Comparison of ENCODE assay signal across 8 mouse cellular contexts in the genomic region with DNA sequence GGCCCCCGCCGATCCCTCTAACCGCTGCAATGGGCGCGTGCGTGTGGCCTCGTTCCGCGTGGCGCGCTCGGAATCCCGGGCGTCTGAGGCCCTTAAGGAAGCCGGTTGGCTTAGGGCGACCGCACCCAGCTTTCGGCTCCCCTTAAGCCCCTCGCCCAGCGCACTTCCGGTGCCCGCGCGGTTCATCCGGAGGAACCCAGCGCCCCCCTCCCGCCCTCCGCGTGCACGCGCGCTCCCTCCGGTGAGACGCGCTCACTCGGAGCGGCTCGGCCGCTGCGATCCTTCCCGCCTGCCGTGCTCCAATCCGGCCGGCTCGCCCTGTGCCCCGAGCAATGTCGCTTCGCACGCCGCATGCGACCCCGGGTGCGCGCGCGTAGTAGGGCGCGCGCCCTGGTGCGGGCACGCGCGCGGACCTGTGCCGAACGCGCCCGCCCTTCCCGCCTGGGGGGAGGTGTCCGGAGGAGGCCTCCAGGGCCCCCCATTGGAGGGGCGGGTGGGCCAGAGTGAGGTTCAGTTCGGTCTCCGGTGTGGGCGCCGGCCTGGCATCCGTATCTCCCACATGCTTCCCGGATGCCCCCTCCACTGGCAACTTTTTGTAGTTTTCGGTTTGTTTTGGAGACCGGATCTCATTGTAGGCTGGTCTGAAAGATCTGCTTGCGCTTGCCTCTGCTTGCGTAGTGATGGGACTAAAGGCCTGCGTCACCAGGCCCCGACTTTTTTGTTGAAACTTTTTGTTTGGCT. TPM values are rescaled to one million over a fixed set of nuclear protein-coding genes. Genes with fewer than 3 reads are reported as not detected.
DNase-seq lines count a peak whose midpoint lies in the region; ATAC-seq and TF ChIP-seq lines count a peak whose summit lies in the region.

No protein-coding gene starts in this region.

- peak overlapping the region; percentile 99 for H3K9ac ChIP-seq in heart, embryonic 14.5 days (ENCODE audit: low read length)

- peaks cover 70% of the 10 kb centered on the region for H3K4me1 ChIP-seq in embryonic facial prominence, embryonic 10.5 days
- peaks cover 53 to 69% of the 10 kb centered on the region in 2 experiments for H3K4me1 ChIP-seq in heart, embryonic 14.5 days (ENCODE audit: control insufficient read depth in 2 of 2, insufficient read depth in 2 of 2, low read length in 2 of 2)
- peaks cover 43% of the 10 kb centered on the region for H3K4me1 ChIP-seq in spleen, adult 2 months (ENCODE audit: control insufficient read depth, insufficient read depth, insufficient read length)

- peaks cover 60% of the 10 kb centered on the region for H3K36me3 ChIP-seq in embryonic facial prominence, embryonic 10.5 days (replicated peaks)
- peaks cover 40% of the 10 kb centered on the region for H3K36me3 ChIP-seq in heart, embryonic 14.5 days (ENCODE audit: control insufficient read depth, insufficient read depth, low read length)
- H3K36me3 ChIP-seq in macrophage (ENCODE audit: inconsistent target), result peaks cover 14% of the 10 kb centered on the region
- H3K36me3 ChIP-seq in spleen, adult 2 months (ENCODE audit: control insufficient read depth, insufficient read depth, low read length), result peaks cover 19% of the 10 kb centered on the region

- TF ChIP-seq POLR2A in spleen, adult 2 months (IDR thresholded peaks at IDR 0.05; ENCODE audit: low read depth, low read length), result no peak

- DNase-seq in CD4-positive, CD25-positive, alpha-beta regulatory T cell, adult 2 months (ENCODE audit: low read depth, low spot score), result peak; percentile 84
- peak; percentile 64 for DNase-seq in adipocyte (ENCODE audit: low spot score)
- DNase-seq in embryonic facial prominence, embryonic 10.5 days (ENCODE audit: low spot score), result peak; percentile 85
- DNase-seq in kidney, postnatal 10 days, result peak; percentile 87
- DNase-seq in spleen, adult 2 months (ENCODE audit: low read depth in 1 of 2, low spot score in 2 of 2), result peak; percentile 36 to 74
- no peak for DNase-seq in frontal cortex, adult 2 months (ENCODE audit: extremely low spot score in 1 of 2, low spot score in 1 of 2)

- H3K4me3 ChIP-seq in embryonic facial prominence, embryonic 10.5 days, result peak overlapping the region; percentile 99
- peak overlapping the region; percentile 90 to 94 for H3K4me3 ChIP-seq in heart, embryonic 14.5 days (ENCODE audit: control insufficient read depth in 1 of 2, insufficient read depth in 1 of 2, low read depth in 1 of 2, low read length in 2 of 2)
- peak overlapping the region; percentile 92 for H3K4me3 ChIP-seq in macrophage (ENCODE audit: inconsistent target)
- peak overlapping the region; percentile 94 for H3K4me3 ChIP-seq in spleen, adult 2 months (ENCODE audit: extremely low read depth, insufficient read depth, insufficient read length)

- peak overlapping the region; percentile 97 for H3K4me2 ChIP-seq in heart, embryonic 14.5 days (ENCODE audit: low read length)

- no peaks in the 10 kb centered on the region for H3K27me3 ChIP-seq in embryonic facial prominence, embryonic 10.5 days (replicated peaks; ENCODE audit: low read depth, poor library complexity, severe bottlenecking)
- no peaks in the 10 kb centered on the region for H3K27me3 ChIP-seq in heart, embryonic 14.5 days (ENCODE audit: control insufficient read depth, insufficient read depth, low read length)
- H3K27me3 ChIP-seq in spleen, adult 2 months (ENCODE audit: control insufficient read depth, insufficient read depth, low read length), result no peaks in the 10 kb centered on the region

- under 1% methylated on average over 83 of the region's 83 CpGs for WGBS in embryonic facial prominence, embryonic 10.5 days
- under 1% methylated on average over 79 of the region's 83 CpGs for whole genome bisulfite sequencing in heart, embryonic 14.5 days
- WGBS in macrophage (ENCODE audit: missing documents), result under 1% methylated on average over 79 of the region's 83 CpGs
- WGBS in spleen, adult 2 months, result under 1% methylated on average over 83 of the region's 83 CpGs

- no peaks in the 10 kb centered on the region for H3K9me3 ChIP-seq in embryonic facial prominence, embryonic 10.5 days
- H3K9me3 ChIP-seq in heart, embryonic 14.5 days (ENCODE audit: control insufficient read depth, low read length), result no peaks in the 10 kb centered on the region

- peaks cover 49% of the 10 kb centered on the region for H3K79me2 ChIP-seq in macrophage (ENCODE audit: inconsistent target)

- no peak for TF ChIP-seq CTCF in spleen, adult 2 months (IDR thresholded peaks at IDR 0.05; ENCODE audit: extremely low read depth, insufficient read depth, insufficient read length, insufficient replicate concordance)

- ATAC-seq in heart, embryonic 14.5 days (ENCODE audit: insufficient number of reproducible peaks, insufficient read depth, low FRiP score, low read depth), result peak; percentile 16; the same call in 1 of the 2 replicates

- H3K27ac ChIP-seq in embryonic facial prominence, embryonic 10.5 days (replicated peaks), result peak overlapping the region; percentile 100
- peak overlapping the region; percentile 99 to 100 for H3K27ac ChIP-seq in heart, embryonic 14.5 days (replicated peaks in 1 of 2; ENCODE audit: control insufficient read depth in 1 of 2, insufficient read depth in 1 of 2, low read depth in 2 of 2, low read length in 2 of 2)
- H3K27ac ChIP-seq in macrophage, result peak overlapping the region; percentile 73
- peak overlapping the region; percentile 99 for H3K27ac ChIP-seq in spleen, adult 2 months (ENCODE audit: insufficient read depth, low read length)

RNA-seq across cellular contexts. Expression of a gene that starts 0.7 kb away (rescaled TPM):
- 406 and 416 TPM in 2 replicates for polyA plus RNA-seq in embryonic facial prominence, embryonic 10.5 days (2016; fragmentation: Nextera tagmentation; extraction: Ambion mirVana)
- 62.7 and 78.9 TPM in 2 replicates for polyA plus RNA-seq in heart, embryonic 14.5 days (2014; fragmentation: Nextera tagmentation; extraction: Ambion mirVana)
- 100 to 1,000 TPM in 25 of 26 experiments, 10 to 100 TPM in 1; 90.6 to 694 (median 200) TPM for total RNA-seq in macrophage (2018; cell fraction: chromatin; rRNA removed)
- 100 to 1,000 TPM in 23 of 26 experiments, 10 to 100 TPM in 3; 93.6 to 190 (median 119) TPM for total RNA-seq in macrophage (2018; cell fraction: cytosol; rRNA removed)
- total RNA-seq in macrophage (2018; cell fraction: nucleus; rRNA removed), result 100 to 1,000 TPM in 21 of 26 experiments, 10 to 100 TPM in 5; 84.7 to 316 (median 139) TPM
- 119 to 188 TPM (median 143 TPM) in 3 replicates for polyA plus RNA-seq in macrophage (2018)
- polyA plus RNA-seq in spleen, adult 2 months (2012; rRNA removed), result 251 and 315 TPM in 2 replicates
- polyA plus RNA-seq in frontal cortex, adult 2 months (2012; rRNA removed), result 59.5 and 71.5 TPM in 2 replicates

RNA-seq across cellular contexts. Expression of a gene that starts 19.3 kb away (rescaled TPM):
- polyA plus RNA-seq in embryonic facial prominence, embryonic 10.5 days (2016; fragmentation: Nextera tagmentation; extraction: Ambion mirVana), result 9.3 and 12.3 TPM in 2 replicates
- 1.4 and 2.0 TPM in 2 replicates for polyA plus RNA-seq in heart, embryonic 14.5 days (2014; fragmentation: Nextera tagmentation; extraction: Ambion mirVana)
- total RNA-seq in macrophage (2018; cell fraction: chromatin; rRNA removed), result 1 to 10 TPM in 2 of 26 experiments, not detected in 24; 2.3 to 3.4 TPM
- total RNA-seq in macrophage (2018; cell fraction: cytosol; rRNA removed), result 1 to 10 TPM in 15 of 26 experiments, under 1 TPM in 11; 0.20 to 3.8 (median 1.2) TPM
- 1 to 10 TPM in 3 of 26 experiments, under 1 TPM in 1, not detected in 22; 0.77 to 2.7 (median 1.3) TPM for total RNA-seq in macrophage (2018; cell fraction: nucleus; rRNA removed)
- polyA plus RNA-seq in macrophage (2018), result 0.96 to 1.6 TPM (median 1.2 TPM) in 3 replicates
- 25.6 and 39.2 TPM in 2 replicates for polyA plus RNA-seq in spleen, adult 2 months (2012; rRNA removed)
- polyA plus RNA-seq in frontal cortex, adult 2 months (2012; rRNA removed), result 5.8 and 6.7 TPM in 2 replicates

RNA-seq across cellular contexts. Expression of a gene that starts 19.5 kb away (rescaled TPM):
- polyA plus RNA-seq in embryonic facial prominence, embryonic 10.5 days (2016; fragmentation: Nextera tagmentation; extraction: Ambion mirVana), result 123 and 139 TPM in 2 replicates
- polyA plus RNA-seq in heart, embryonic 14.5 days (2014; fragmentation: Nextera tagmentation; extraction: Ambion mirVana), result 6.9 and 9.4 TPM in 2 replicates
- 1 to 10 TPM in 16 of 26 experiments, under 1 TPM in 6, not detected in 4; 0.39 to 4.6 (median 1.9) TPM for total RNA-seq in macrophage (2018; cell fraction: chromatin; rRNA removed)
- 1 to 10 TPM in 13 of 26 experiments, under 1 TPM in 13; 0.17 to 3.2 (median 1.0) TPM for total RNA-seq in macrophage (2018; cell fraction: cytosol; rRNA removed)
- 1 to 10 TPM in 16 of 26 experiments, under 1 TPM in 8, not detected in 2; 0.17 to 7.0 (median 1.6) TPM for total RNA-seq in macrophage (2018; cell fraction: nucleus; rRNA removed)
- polyA plus RNA-seq in macrophage (2018), result 0.64 to 2.5 TPM (median 1.0 TPM) in 3 replicates
- polyA plus RNA-seq in spleen, adult 2 months (2012; rRNA removed), result 3.6 and 4.0 TPM in 2 replicates
- 124 and 134 TPM in 2 replicates for polyA plus RNA-seq in frontal cortex, adult 2 months (2012; rRNA removed)

RNA-seq across cellular contexts. Expression of a gene that starts 31.1 kb away (rescaled TPM):
- polyA plus RNA-seq in embryonic facial prominence, embryonic 10.5 days (2016; fragmentation: Nextera tagmentation; extraction: Ambion mirVana), result 0.20 TPM in 1 of 2 replicates, not detected in the other
- 0.42 TPM in 1 of 2 replicates, not detected in the other for polyA plus RNA-seq in heart, embryonic 14.5 days (2014; fragmentation: Nextera tagmentation; extraction: Ambion mirVana)
- total RNA-seq in macrophage (2018; cell fraction: chromatin; rRNA removed), result not detected
- total RNA-seq in macrophage (2018; cell fraction: cytosol; rRNA removed), result 1 to 10 TPM in 1 of 26 experiments, under 1 TPM in 11, not detected in 14; 0.27 to 1.2 (median 0.48) TPM
- total RNA-seq in macrophage (2018; cell fraction: nucleus; rRNA removed), result under 1 TPM in 2 of 26 experiments, not detected in 24; 0.66 to 0.88 TPM
- polyA plus RNA-seq in macrophage (2018), result 0.67 to 0.89 TPM in 2 of 3 replicates, not detected in the other
- polyA plus RNA-seq in spleen, adult 2 months (2012; rRNA removed), result 33.0 and 61.9 TPM in 2 replicates
- polyA plus RNA-seq in frontal cortex, adult 2 months (2012; rRNA removed), result 0.27 TPM in 1 of 2 replicates, not detected in the other

RNA-seq across cellular contexts. Expression of a gene that starts 34.2 kb away (rescaled TPM):
- 1.7 and 2.2 TPM in 2 replicates for polyA plus RNA-seq in embryonic facial prominence, embryonic 10.5 days (2016; fragmentation: Nextera tagmentation; extraction: Ambion mirVana)
- 0.61 and 1.5 TPM in 2 replicates for polyA plus RNA-seq in heart, embryonic 14.5 days (2014; fragmentation: Nextera tagmentation; extraction: Ambion mirVana)
- total RNA-seq in macrophage (2018; cell fraction: chromatin; rRNA removed), result 1 to 10 TPM in 8 of 26 experiments, under 1 TPM in 3, not detected in 15; 0.45 to 2.3 (median 1.3) TPM
- total RNA-seq in macrophage (2018; cell fraction: cytosol; rRNA removed), result 1 to 10 TPM in 15 of 26 experiments, under 1 TPM in 11; 0.24 to 6.3 (median 1.8) TPM
- total RNA-seq in macrophage (2018; cell fraction: nucleus; rRNA removed), result 1 to 10 TPM in 16 of 26 experiments, under 1 TPM in 3, not detected in 7; 0.40 to 5.3 (median 2.0) TPM
- 0.23 to 0.95 TPM (median 0.93 TPM) in 3 replicates for polyA plus RNA-seq in macrophage (2018)
- 0.07 and 0.18 TPM in 2 replicates for polyA plus RNA-seq in spleen, adult 2 months (2012; rRNA removed)
- 0.40 and 0.71 TPM in 2 replicates for polyA plus RNA-seq in frontal cortex, adult 2 months (2012; rRNA removed)

Comparison
In these comparisons a context has a peak if more than half of its experiments do, and no peak if none do; other contexts are left out.
1. DNase-seq: peak in CD4-positive, CD25-positive, alpha-beta regulatory T cell, adult 2 months (single experiment), adipocyte (single experiment), embryonic facial prominence, embryonic 10.5 days (single experiment), kidney, postnatal 10 days (single experiment) and spleen, adult 2 months (2 of 2); none in frontal cortex, adult 2 months (0 of 2).
2. RNA of a gene that starts 19.5 kb away (polyA plus RNA-seq): 123 to 139 TPM in embryonic facial prominence, embryonic 10.5 days and 124 to 134 TPM in frontal cortex, adult 2 months; 6.9 to 9.4 TPM in heart, embryonic 14.5 days, 3.6 to 4.0 TPM in spleen, adult 2 months and 0.64 to 2.5 TPM in macrophage; every median in the first group is over 10 times any median in the second.
3. Peak in every context shown above with its lines, with median percentiles within 50 percentile points of each other: H3K27ac ChIP-seq and H3K4me3 ChIP-seq.